ENCODE assay signal across 9 mouse cellular contexts in the genomic region with DNA sequence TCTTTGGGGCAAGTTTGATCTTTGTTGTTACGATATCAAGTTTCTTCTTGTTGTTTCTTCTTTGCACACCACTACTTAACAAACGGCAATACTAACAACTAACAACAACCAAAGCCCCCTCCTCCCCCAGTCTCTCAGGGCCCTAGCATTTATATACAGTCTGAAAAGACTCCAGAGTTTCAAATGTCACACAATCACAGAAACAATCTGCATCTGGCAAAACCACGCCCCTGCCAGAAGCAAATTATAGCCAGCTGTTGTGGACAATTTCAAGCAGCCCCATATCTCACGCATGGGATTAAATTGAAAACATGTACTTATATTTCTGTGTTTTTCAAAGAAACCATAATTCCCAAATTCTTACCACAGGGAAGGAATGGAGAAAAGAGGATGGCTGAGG.
"Had no signal": no experiment of that assay in that cellular context is flagged by ENCODE, and none has a peak within 500 bp of the region (broad histone marks: within the 10 kb centered on the region; RNA-seq: fewer than 3 reads in every experiment).

No protein-coding gene starts in this region.

- DNase-seq: kidney, adult 11 months; kidney, postnatal 36 days; left cerebral cortex, postnatal 4 days; lung, adult 18-20 months; lung, postnatal 36 days had no signal

- H3K27ac ChIP-seq: layer of hippocampus, adult 2 months; liver, embryonic 14.5 days; midbrain, embryonic 13.5 days; stomach, postnatal 0 days had no signal

- ATAC-seq: midbrain, embryonic 13.5 days had no signal

- H3K4me3 ChIP-seq: layer of hippocampus, adult 2 months; midbrain, embryonic 13.5 days had no signal

- H3K27me3 ChIP-seq: midbrain, embryonic 13.5 days had no signal

- H3K9ac ChIP-seq: liver, embryonic 14.5 days; midbrain, embryonic 13.5 days had no signal

- H3K4me2 ChIP-seq: midbrain, embryonic 13.5 days had no signal

- H3K9me3 ChIP-seq: midbrain, embryonic 13.5 days had no signal

- H3K36me3 ChIP-seq: midbrain, embryonic 13.5 days had no signal
